In the genomic region with DNA sequence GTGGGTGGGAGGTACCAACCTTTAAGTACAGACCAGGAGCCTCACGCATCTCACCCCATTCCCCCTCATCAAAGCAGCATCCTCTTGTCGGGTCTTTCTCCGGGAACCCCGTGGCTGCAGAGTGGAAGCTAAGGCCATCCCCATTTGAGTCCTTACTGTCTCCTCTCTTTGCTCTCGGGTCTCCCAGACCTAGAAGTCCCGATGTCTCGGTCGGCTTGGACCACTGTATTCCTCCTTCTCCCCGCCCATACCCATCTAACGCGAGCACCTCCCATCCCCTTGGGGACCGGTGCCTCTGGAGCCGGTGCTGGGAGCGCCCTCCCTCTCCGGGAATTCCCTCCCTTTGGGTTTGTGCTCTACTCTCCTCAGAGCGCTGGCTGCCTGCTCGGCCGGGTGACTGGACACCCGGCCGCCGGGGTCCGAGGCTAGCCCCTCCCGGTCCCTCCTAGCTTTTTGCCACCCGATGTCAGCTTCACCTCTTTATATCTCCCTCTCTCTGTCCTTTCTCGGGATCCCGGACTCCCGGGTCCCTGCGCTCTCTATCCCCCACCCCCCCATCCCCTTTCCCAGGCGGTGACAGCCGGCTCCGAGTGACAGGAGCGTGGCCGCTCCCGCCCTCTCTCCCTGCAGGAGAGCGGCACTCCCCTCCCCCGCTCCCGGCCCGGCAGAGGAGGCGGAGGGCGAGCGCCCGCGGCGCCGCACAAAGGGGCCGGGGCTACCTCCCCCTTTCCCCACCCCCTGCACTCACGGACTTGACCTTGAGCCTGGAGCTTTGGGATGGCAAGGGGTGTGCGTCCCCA, we compare ENCODE assay signal across 7 mouse cellular contexts. TPM values are rescaled to one million over a fixed set of nuclear protein-coding genes. Genes with fewer than 3 reads are reported as not detected.
DNase-seq lines count a peak whose midpoint lies in the region; ATAC-seq and TF ChIP-seq lines count a peak whose summit lies in the region.

No protein-coding gene starts in this region.

- peak overlapping the region; percentile 77 for H3K4me3 ChIP-seq in left cerebral cortex, adult 2 months
- peak overlapping the region; percentile 81 for H3K4me3 ChIP-seq in forebrain, embryonic 16.5 days (replicated peaks; ENCODE audit: low read length)
- peak overlapping the region; percentile 70 for H3K4me3 ChIP-seq in midbrain, embryonic 12.5 days

- peak overlapping the region; percentile 77 for H3K27ac ChIP-seq in left cerebral cortex, adult 2 months
- H3K27ac ChIP-seq in forebrain, embryonic 16.5 days (ENCODE audit: low read length), result peak overlapping the region; percentile 85
- peak overlapping the region; percentile 91 for H3K27ac ChIP-seq in midbrain, embryonic 12.5 days (replicated peaks)

- no peak for TF ChIP-seq CTCF in left cerebral cortex, adult 2 months (IDR thresholded peaks at IDR 0.05)
- no peak for TF ChIP-seq CTCF in brain, embryonic 14.5 days (IDR thresholded peaks at IDR 0.05; ENCODE audit: borderline replicate concordance, extremely low read depth, insufficient read depth, insufficient read length)

- no peak for ATAC-seq in forebrain, embryonic 16.5 days
- ATAC-seq in midbrain, embryonic 12.5 days (ENCODE audit: low FRiP score, low read depth), result peak; percentile 31
- ATAC-seq in CD4-positive, CD25-positive, alpha-beta regulatory T cell, adult 4 months, result no peak

- WGBS in forebrain, embryonic 16.5 days, result under 1% methylated on average over 40 of the region's 48 CpGs
- under 1% methylated on average over 30 of the region's 48 CpGs for WGBS in midbrain, embryonic 12.5 days

- no peaks in the 10 kb centered on the region for H3K9me3 ChIP-seq in forebrain, embryonic 16.5 days (ENCODE audit: control insufficient read depth, low read length)
- H3K9me3 ChIP-seq in midbrain, embryonic 12.5 days, result no peaks in the 10 kb centered on the region

- H3K36me3 ChIP-seq in forebrain, embryonic 16.5 days (ENCODE audit: control insufficient read depth, insufficient read depth), result no peaks in the 10 kb centered on the region
- H3K36me3 ChIP-seq in midbrain, embryonic 12.5 days, result no peaks in the 10 kb centered on the region

- peak; percentile 33 to 52 for DNase-seq in left cerebral cortex, adult 2 months (ENCODE audit: extremely low spot score in 1 of 2, low spot score in 2 of 2)
- DNase-seq in left cerebral cortex, adult 11 months (ENCODE audit: low spot score), result no peak
- DNase-seq in brain, embryonic 14.5 days (ENCODE audit: low read depth), result peak; percentile 74
- no peak for DNase-seq in urinary bladder, postnatal 14 days (ENCODE audit: low spot score)

- no peaks in the 10 kb centered on the region for H3K27me3 ChIP-seq in forebrain, embryonic 16.5 days (replicated peaks; ENCODE audit: control insufficient read depth, insufficient read depth, low read length)
- no peaks in the 10 kb centered on the region; the same call in 1 of the 2 replicates for H3K27me3 ChIP-seq in midbrain, embryonic 12.5 days

- peaks cover 35% of the 10 kb centered on the region for H3K4me1 ChIP-seq in forebrain, embryonic 16.5 days (replicated peaks; ENCODE audit: control insufficient read depth, insufficient read depth, low read length)
- H3K4me1 ChIP-seq in midbrain, embryonic 12.5 days, result peaks cover 50% of the 10 kb centered on the region

- H3K9ac ChIP-seq in forebrain, embryonic 16.5 days (replicated peaks; ENCODE audit: low read depth, low read length), result peak overlapping the region; percentile 85
- H3K9ac ChIP-seq in midbrain, embryonic 12.5 days (replicated peaks), result peak overlapping the region; percentile 82

- intact Hi-C loops in left cerebral cortex, adult 2 months (cut with DNase I), result loop anchor here (5.0 kb wide), 1 partner anchor 177 kb away; a partner anchor contains a TSS

- H3K4me2 ChIP-seq in forebrain, embryonic 16.5 days (ENCODE audit: low read length), result peak overlapping the region; percentile 97
- H3K4me2 ChIP-seq in midbrain, embryonic 12.5 days (replicated peaks), result peak overlapping the region; percentile 79

- TF ChIP-seq POLR2A in brain, embryonic 14.5 days (IDR thresholded peaks at IDR 0.05; ENCODE audit: borderline replicate concordance, extremely low read depth, insufficient read depth, insufficient read length, poor library complexity, severe bottlenecking), result no peak

RNA-seq across cellular contexts. Expression of a gene that starts 0.9 kb away (rescaled TPM):
- total RNA-seq in left cerebral cortex, adult 2 months (2021), result 100 to 1,000 TPM; 114 to 128 TPM
- 111 and 157 TPM in 2 replicates for polyA plus RNA-seq in brain, embryonic 14.5 days (2012; rRNA removed)
- polyA plus RNA-seq in forebrain, embryonic 16.5 days (2015; fragmentation: Nextera tagmentation; extraction: Ambion mirVana), result 259 and 270 TPM in 2 replicates
- polyA plus RNA-seq in midbrain, embryonic 12.5 days (2016; fragmentation: Nextera tagmentation; extraction: Ambion mirVana), result 115 and 119 TPM in 2 replicates
- polyA plus RNA-seq in CD4-positive, CD25-positive, alpha-beta regulatory T cell, adult 4 months (2017; shearing (Covaris generic)), result not detected

RNA-seq across cellular contexts. Expression of a gene that starts 15.6 kb away (rescaled TPM):
- total RNA-seq in left cerebral cortex, adult 2 months (2021), result 10 to 100 TPM; 15.1 to 18.2 TPM
- polyA plus RNA-seq in brain, embryonic 14.5 days (2012; rRNA removed), result 5.0 and 8.7 TPM in 2 replicates
- polyA plus RNA-seq in forebrain, embryonic 16.5 days (2015; fragmentation: Nextera tagmentation; extraction: Ambion mirVana), result 4.3 and 6.1 TPM in 2 replicates
- polyA plus RNA-seq in midbrain, embryonic 12.5 days (2016; fragmentation: Nextera tagmentation; extraction: Ambion mirVana), result 19.2 and 20.0 TPM in 2 replicates
- polyA plus RNA-seq in CD4-positive, CD25-positive, alpha-beta regulatory T cell, adult 4 months (2017; shearing (Covaris generic)), result not detected

RNA-seq across cellular contexts. Expression of a gene that starts 23.0 kb away (rescaled TPM):
- total RNA-seq in left cerebral cortex, adult 2 months (2021), result 10 to 100 TPM; 26.4 to 27.8 TPM
- polyA plus RNA-seq in brain, embryonic 14.5 days (2012; rRNA removed), result 43.0 and 43.8 TPM in 2 replicates
- 39.9 and 50.9 TPM in 2 replicates for polyA plus RNA-seq in forebrain, embryonic 16.5 days (2015; fragmentation: Nextera tagmentation; extraction: Ambion mirVana)
- 23.8 and 25.7 TPM in 2 replicates for polyA plus RNA-seq in midbrain, embryonic 12.5 days (2016; fragmentation: Nextera tagmentation; extraction: Ambion mirVana)
- polyA plus RNA-seq in CD4-positive, CD25-positive, alpha-beta regulatory T cell, adult 4 months (2017; shearing (Covaris generic)), result 10 to 100 TPM; 71.7 to 73.2 TPM

RNA-seq across cellular contexts. Expression of a gene that starts 56.4 kb away (rescaled TPM):
- under 1 TPM in 1 of 2 experiments, not detected in 1; 0.32 TPM for total RNA-seq in left cerebral cortex, adult 2 months (2021)
- 0.19 and 0.40 TPM in 2 replicates for polyA plus RNA-seq in brain, embryonic 14.5 days (2012; rRNA removed)
- polyA plus RNA-seq in forebrain, embryonic 16.5 days (2015; fragmentation: Nextera tagmentation; extraction: Ambion mirVana), result 0.65 and 1.5 TPM in 2 replicates
- polyA plus RNA-seq in midbrain, embryonic 12.5 days (2016; fragmentation: Nextera tagmentation; extraction: Ambion mirVana), result 2.1 and 2.9 TPM in 2 replicates
- polyA plus RNA-seq in CD4-positive, CD25-positive, alpha-beta regulatory T cell, adult 4 months (2017; shearing (Covaris generic)), result 1 to 10 TPM; 1.0 to 1.6 TPM

Comparison
In these comparisons a context has a peak if more than half of its experiments do, and no peak if none do; other contexts are left out.
1. DNase-seq: peak in left cerebral cortex, adult 2 months (2 of 2) and brain, embryonic 14.5 days (single experiment); none in left cerebral cortex, adult 11 months (single experiment) and urinary bladder, postnatal 14 days (single experiment).
2. RNA of a gene that starts 0.9 kb away (polyA plus RNA-seq): 259 to 270 TPM in forebrain, embryonic 16.5 days, 111 to 157 TPM in brain, embryonic 14.5 days and 115 to 119 TPM in midbrain, embryonic 12.5 days; not detected in CD4-positive, CD25-positive, alpha-beta regulatory T cell, adult 4 months; every median in the first group is over 100 times any median in the second.
3. Peak in every context shown above with its lines, with median percentiles within 50 percentile points of each other: H3K27ac ChIP-seq and H3K4me3 ChIP-seq.